Mouse (Mus musculus): Measurements from ENCODE around the gene Vstm4.

GRCm38 (mm10) chr14:32984176-32984738, 127.7 kb downstream of the Vstm4 start:
- TF ChIP-seq CTCF (IDR thresholded peaks at IDR 0.05; ENCODE audit: low read depth, low read length) (no peak), POLR2A (IDR thresholded peaks at IDR 0.05; ENCODE audit: borderline replicate concordance, low read depth, low read length) (no peak)
